Mouse (Mus musculus) small intestine, adult 2 months (tissue): ENCODE results near the gene Pard3b.

ENCODE experiments used
- CTCF ChIP-seq: fragments of 200-500 bp; IDR thresholded peaks from 2 replicates; pipeline ENCODE4 v1.5.1; 2012; ENCODE audit warnings: low read depth, mild to moderate bottlenecking, control low read depth, inconsistent platforms, low read length, moderate library complexity, mixed read lengths; ENCODE audit not compliant: insufficient replicate concordance, insufficient read length; ENCODE audit errors: extremely low read depth
- POLR2A ChIP-seq: fragments of 200-500 bp; IDR thresholded peaks from 2 replicates; pipeline ENCODE4 v1.6.1; 2012; ENCODE audit warnings: low read depth, mild to moderate bottlenecking, control low read depth, inconsistent platforms, low read length, moderate library complexity

DNA sequence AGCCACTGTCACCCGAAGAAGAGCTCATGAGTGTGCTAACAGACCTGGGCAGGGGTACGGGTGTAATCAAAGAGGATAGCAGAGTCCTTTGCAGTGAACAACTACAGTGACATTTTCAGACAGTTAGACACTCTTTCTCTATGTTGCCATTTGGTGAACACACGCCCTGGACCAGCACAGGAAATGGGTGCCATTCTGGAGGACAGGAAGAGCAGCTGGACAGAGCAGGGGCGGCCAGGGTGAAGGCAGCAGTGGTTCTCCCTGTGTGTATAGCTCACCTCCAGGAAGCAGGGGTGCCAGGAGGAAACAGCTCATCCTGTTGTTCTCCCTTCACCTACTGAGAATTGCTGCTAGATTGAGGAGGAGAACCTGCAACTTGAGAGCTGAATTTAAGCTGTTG lies 773.4 kb downstream of the Pard3b start:
- TF ChIP-seq CTCF (no peak), POLR2A (no peak)
